9 mouse cellular contexts compared by ENCODE assay signal in genomic region chr16:77535021-77535420, GRCm38 (mm10).
DNase-seq lines count a peak whose midpoint lies in the region; ATAC-seq and TF ChIP-seq lines count a peak whose summit lies in the region.
"Had no signal": no experiment of that assay in that cellular context is flagged by ENCODE, and none has a peak within 500 bp of the region (broad histone marks: within the 10 kb centered on the region; RNA-seq: fewer than 3 reads in every experiment).

No protein-coding gene starts in this region.

- intact Hi-C loops in gastrocnemius, adult 2 months (cut with DNase I), result loop anchor here (10.0 kb wide), 1 partner anchor 110 kb away; no protein-coding TSS in a partner anchor

- ATAC-seq in hindbrain, postnatal 0 days, result no peak
- ATAC-seq: intestine, embryonic 15.5 days had no signal

- no peaks in the 10 kb centered on the region for H3K4me1 ChIP-seq in hindbrain, postnatal 0 days (ENCODE audit: insufficient read depth, low read length)
- H3K4me1 ChIP-seq: intestine, embryonic 15.5 days had no signal

- no peaks in the 10 kb centered on the region for H3K27me3 ChIP-seq in hindbrain, postnatal 0 days (ENCODE audit: insufficient read depth, low read length)
- H3K27me3 ChIP-seq: intestine, embryonic 15.5 days had no signal

- no peak overlapping the region for H3K4me3 ChIP-seq in gastrocnemius, adult 2 months
- no peak overlapping the region for H3K4me3 ChIP-seq in hindbrain, postnatal 0 days (ENCODE audit: low read length)
- H3K4me3 ChIP-seq: intestine, embryonic 15.5 days had no signal

- peak; percentile 58 for TF ChIP-seq CTCF in gastrocnemius, adult 2 months (IDR thresholded peaks at IDR 0.05)
- peak; percentile 76 for TF ChIP-seq CTCF in hindbrain, postnatal 0 days (IDR thresholded peaks at IDR 0.05; ENCODE audit: low read depth)

- no peak overlapping the region for H3K4me2 ChIP-seq in hindbrain, postnatal 0 days (ENCODE audit: low read depth, low read length)
- H3K4me2 ChIP-seq: intestine, embryonic 15.5 days had no signal

- WGBS in hindbrain, postnatal 0 days, result 82% methylated on average over 3 of the region's 3 CpGs

- no peaks in the 10 kb centered on the region for H3K9me3 ChIP-seq in hindbrain, postnatal 0 days (ENCODE audit: low read length)
- H3K9me3 ChIP-seq: intestine, embryonic 15.5 days had no signal

- H3K27ac ChIP-seq in gastrocnemius, adult 2 months, result no peak overlapping the region
- H3K27ac ChIP-seq in hindbrain, postnatal 0 days, result peak overlapping the region; percentile 42; the same call in 1 of the 2 replicates
- H3K27ac ChIP-seq: intestine, embryonic 15.5 days had no signal

- no peaks in the 10 kb centered on the region for H3K36me3 ChIP-seq in hindbrain, postnatal 0 days (ENCODE audit: insufficient read depth, low read length)
- H3K36me3 ChIP-seq: intestine, embryonic 15.5 days had no signal

- DNase-seq in gastrocnemius, adult 2 months, result no peak
- DNase-seq in gastrocnemius, postnatal 10 days, result no peak
- DNase-seq in thymus, postnatal 14 days, result peak; percentile 7
- DNase-seq in thymus, postnatal 4 days, result no peak
- DNase-seq in hindbrain, postnatal 0 days (ENCODE audit: low spot score), result peak; percentile 81
- DNase-seq in yolk sac, embryonic 10.5 days (ENCODE audit: low spot score), result no peak
- no peak for DNase-seq in urinary bladder, adult 18-20 months (ENCODE audit: low spot score in 2 of 2)
- no peak for DNase-seq in testis, postnatal 10 days (ENCODE audit: low spot score)

- H3K9ac ChIP-seq in hindbrain, postnatal 0 days (replicated peaks; ENCODE audit: low read length), result no peak overlapping the region
- H3K9ac ChIP-seq: intestine, embryonic 15.5 days had no signal

Comparison
In these comparisons a context has a peak if more than half of its experiments do, and no peak if none do; other contexts are left out.
1. DNase-seq: peak in thymus, postnatal 14 days (single experiment) and hindbrain, postnatal 0 days (single experiment); none in gastrocnemius, adult 2 months (single experiment), gastrocnemius, postnatal 10 days (single experiment), thymus, postnatal 4 days (single experiment), yolk sac, embryonic 10.5 days (single experiment), urinary bladder, adult 18-20 months (0 of 2) and testis, postnatal 10 days (single experiment).